Mouse (Mus musculus) left cerebral cortex, postnatal 10 days (tissue): ENCODE measurements around the gene Gm7978. TPM values are rescaled to one million over a fixed set of nuclear protein-coding genes. Genes with fewer than 3 reads are reported as not detected.
"Not testable (repeated sequence)": the region's sequence is repeated elsewhere in the genome, so short reads cannot be mapped to it uniquely, and the experiment has no call there.

Source experiments
- DNase-seq, 2 experiments: peaks; one replicate each; pipeline ENCODE4 v3.0.0; 2021 to 2022; ENCODE audit warnings: low spot score in 2 of 2, mixed read lengths in 1 of 2; ENCODE audit errors: extremely low spot score in 1 of 2
- intact Hi-C: fragments of 180-260 bp; cut with DNase I; formaldehyde crosslinking; loops from one replicate; pipeline ENCODE4 v1.15.1; 2025
- total RNA-seq, 2 experiments: library from RNA; stranded (reverse); gene quantifications; 2 replicates each; pipeline ENCODE4 v1.2.3; 2021

The Gm7978 gene
- not detected for total RNA-seq

DNA sequence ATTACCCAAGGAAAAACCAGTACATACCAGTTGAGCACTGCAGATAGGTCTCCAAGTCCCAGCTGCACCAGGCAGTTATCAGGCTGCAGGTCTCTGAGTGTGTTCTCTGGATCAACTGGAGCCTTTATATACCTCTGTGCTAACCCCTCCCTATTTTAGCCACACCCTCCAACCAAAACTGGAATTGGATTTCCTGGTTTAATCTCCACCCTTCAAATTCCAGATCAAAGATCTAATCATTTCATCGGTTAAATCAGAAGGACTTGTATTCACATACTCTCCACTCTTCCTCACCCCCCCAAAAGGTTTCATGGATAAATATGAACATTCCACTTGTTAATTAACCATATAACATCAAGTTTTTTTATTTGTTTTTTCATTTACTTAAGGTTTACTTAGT is at the start of gene Gm7978:
Gene Gm7978 (minus strand): TSS at position 101 of the 400 bp plus-strand sequence.
- intact Hi-C loops, DNase-seq: not testable (repeated sequence)

- intact Hi-C loops, DNase-seq: not testable (repeated sequence)
Measured at GRCm38 (mm10) chr5:95775690-95776089, 39.7 kb upstream of the Gm7978 start, which contains the start of gene E330014E10Rik. Gene E330014E10Rik (plus strand): TSS chr5:95775990.

DNA sequence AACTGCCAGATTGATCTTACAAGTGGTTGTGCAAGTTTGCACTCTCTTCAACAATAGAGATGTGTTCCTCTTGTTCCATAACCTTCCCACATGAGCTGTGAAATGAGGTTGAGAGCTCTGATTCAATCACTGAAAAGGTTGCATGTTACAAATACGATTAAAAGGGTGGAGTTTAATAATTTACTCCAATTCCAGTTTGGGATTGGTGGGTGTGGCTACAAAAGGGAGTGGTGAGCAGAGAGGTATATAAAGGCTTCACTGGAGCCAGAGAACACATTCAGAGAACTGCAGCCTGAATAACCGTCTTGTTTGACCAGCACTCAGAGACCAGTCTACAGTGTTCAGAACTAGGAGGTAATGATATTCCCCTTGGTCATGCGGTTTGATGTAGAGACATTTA is 5.7 kb upstream of the Gm7978 start, which contains the start of gene Gm7982:
Gene Gm7982 (plus strand): TSS at position 301 of the 400 bp plus-strand sequence.
- DNase-seq, intact Hi-C loops: not testable (repeated sequence)

Other genes with a start within 250 kb of the Gm7978 start
- gene Gm3286, start 225.4 kb downstream of the Gm7978 start, total RNA-seq, result not detected
- gene Gm7971, start 141.3 kb downstream of the Gm7978 start, total RNA-seq, result not detected
- not detected for gene Gm7982, start 5.8 kb upstream of the Gm7978 start, total RNA-seq
- gene E330014E10Rik, start 39.8 kb upstream of the Gm7978 start, total RNA-seq, result not detected
- gene Cxcl13, start 220.8 kb upstream of the Gm7978 start, total RNA-seq, result not detected